Mouse (Mus musculus) CH12F3 (cell line): Measurements from ENCODE around the gene 1700029I15Rik.

Experiments
- in situ Hi-C: fragments of 300-500 bp; cut with MboI; formaldehyde crosslinking; loops from 2 replicates; pipeline ENCODE4 v1.14.3; 2020; ENCODE audit warnings: low sequenced_read_pairs

Gene 1700029I15Rik

GRCm38 (mm10) chr2:92381901-92382588 is at the start of gene 1700029I15Rik:
1700029I15Rik (plus strand) TSS chr2:92382538.
- in situ Hi-C loops: no loop called here

DNA sequence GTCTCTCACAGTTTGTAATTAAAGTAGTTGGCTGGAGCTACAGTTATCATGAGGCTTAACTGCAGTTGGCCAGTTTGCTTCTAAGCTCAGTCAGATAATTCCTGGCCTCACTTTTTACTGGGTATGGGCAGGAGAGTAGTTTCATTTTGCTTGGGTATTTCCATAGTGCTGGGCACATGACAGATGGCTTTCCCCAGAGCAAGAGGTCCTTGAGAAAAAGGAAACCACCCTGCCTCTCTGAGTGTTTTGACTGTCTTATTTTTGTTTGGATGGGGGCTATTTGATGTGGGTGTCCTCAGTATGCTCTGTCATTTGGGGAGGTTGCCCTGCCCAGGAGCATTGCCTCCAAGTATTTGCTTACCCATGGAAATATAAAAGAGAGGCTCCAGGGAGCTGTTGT is 39.9 kb upstream of the 1700029I15Rik start:
- in situ Hi-C loops: no loop called here

- in situ Hi-C loops: no loop called here
Observed at GRCm38 (mm10) chr2:92347191-92347590, 35.1 kb upstream of the 1700029I15Rik start.

DNA sequence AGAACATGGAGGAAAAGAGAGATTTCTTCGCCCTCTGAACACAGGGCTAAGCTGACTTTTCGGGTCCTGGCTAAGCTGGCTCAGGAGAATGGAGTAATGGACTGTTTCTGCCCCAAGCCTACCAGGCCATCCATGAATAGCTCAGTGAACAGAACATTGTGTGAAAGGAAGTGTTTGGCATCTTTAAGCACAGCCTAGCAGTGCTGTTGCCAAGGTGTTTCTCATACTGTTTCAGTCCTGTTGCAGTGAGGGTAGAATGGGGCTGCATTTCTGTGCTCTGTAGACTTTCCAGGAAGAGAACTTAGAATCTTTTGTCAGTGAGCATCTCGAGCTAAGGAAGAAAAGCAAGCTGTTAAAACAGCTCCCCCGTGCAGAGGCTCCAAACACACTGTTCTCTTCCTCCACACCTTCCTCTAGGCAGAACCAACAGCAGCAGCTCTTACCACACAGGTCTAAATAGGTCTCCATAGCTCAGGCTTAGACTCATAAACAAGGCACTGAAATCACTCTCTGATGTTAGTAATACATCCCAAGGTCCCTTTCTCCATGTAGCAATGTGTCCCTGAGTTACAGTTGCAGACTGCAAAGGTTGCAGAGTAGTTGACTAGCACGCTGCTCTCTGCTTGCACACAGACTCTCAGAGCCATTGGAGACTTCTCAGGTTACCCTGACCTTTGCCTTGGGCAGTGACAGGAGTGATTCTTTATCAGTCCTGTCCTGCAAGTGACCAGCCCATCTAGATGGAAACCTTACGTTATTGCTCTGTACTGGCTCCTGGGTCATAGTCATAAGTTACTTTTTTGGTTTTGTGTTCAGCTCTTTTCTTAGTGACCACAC is 32.5 kb upstream of the 1700029I15Rik start:
- in situ Hi-C loops: no loop called here

DNA sequence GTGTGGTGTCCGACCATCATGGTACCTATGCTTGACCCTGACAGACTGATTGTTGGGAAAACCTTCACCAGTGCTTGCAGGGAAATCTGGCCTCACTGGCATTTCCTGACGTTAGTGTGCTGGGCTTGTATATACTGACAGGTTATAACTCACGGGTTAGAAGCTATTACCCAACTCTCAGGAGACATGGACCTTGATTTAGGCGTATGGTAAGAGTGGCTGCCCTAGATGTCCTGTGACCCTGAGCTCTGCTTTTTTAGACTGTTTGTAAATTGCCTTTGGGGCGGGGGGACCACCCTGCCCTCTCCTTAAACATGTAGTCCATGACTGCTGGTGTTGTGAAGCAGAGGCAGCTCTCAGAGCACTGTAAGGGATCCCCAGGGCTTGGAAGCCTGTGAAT is 31.7 kb upstream of the 1700029I15Rik start:
- in situ Hi-C loops: no loop called here

DNA sequence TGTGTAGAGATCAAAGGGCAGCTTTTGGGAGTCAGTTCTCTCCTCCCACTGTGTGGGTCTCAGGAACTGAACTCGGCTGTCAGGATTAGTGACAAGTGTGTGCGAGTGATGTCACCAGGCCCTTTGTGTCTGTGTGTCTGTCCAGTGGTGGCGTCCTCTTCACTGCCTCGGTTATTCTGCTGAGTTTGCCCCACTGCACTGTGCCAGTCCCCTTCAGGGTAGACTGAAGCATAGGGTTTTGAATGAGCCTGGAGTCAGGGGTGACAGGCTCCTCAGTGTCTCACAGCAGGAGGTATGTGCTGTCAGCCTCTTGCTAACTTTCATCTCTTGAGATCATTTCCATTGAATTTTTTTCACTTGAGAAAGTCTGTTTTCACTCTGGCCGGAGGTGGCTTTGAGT is 28.9 kb upstream of the 1700029I15Rik start:
- in situ Hi-C loops: no loop called here

DNA sequence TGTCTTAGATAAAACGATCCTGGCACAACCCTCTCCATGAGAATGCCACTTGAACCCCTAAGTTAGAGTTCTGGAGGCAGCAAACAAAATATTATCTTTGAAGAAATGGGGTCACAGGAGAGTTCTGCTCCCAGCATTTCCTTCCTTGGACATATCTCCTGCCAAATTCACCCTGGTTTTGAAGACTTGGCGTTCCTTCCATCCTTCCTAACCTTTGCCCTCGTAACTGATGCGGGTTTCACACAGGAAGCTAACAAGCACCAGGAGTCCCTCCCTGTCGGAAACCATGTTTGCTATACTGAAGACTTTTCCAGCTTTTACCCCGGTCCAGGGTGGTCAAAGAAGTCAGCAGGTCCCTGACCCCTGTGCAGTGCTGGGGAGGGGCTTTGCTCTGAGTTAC is 28.1 kb upstream of the 1700029I15Rik start:
- in situ Hi-C loops: no loop called here

GRCm38 (mm10) chr2:92359301-92359700 is 23.0 kb upstream of the 1700029I15Rik start:
- in situ Hi-C loops: no loop called here

- in situ Hi-C loops: no loop called here
Observed at GRCm38 (mm10) chr2:92360186-92360823, 22.0 kb upstream of the 1700029I15Rik start.

DNA sequence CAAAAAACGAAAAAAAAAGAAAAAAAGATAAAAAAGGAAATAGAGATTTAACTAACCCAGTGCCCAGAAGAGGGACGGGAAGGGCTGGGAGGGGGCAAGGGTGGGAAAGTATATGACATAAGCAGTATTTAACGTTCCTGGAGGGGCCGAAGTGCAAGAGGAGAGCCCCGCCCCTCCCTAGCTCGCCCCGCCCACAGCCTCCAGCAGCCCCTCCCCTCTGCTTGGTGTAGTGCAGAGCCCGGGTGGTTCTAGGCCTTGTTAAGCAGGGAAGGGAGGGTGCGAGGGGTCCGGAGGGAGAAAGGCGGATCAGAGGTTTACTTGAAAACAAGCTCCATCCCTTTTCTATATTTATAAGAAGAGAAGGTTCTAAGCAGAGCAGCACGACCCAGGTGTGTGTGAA is 21.4 kb upstream of the 1700029I15Rik start:
- in situ Hi-C loops: no loop called here

- in situ Hi-C loops: no loop called here
Observed at GRCm38 (mm10) chr2:92361795-92362194, 20.5 kb upstream of the 1700029I15Rik start.

- in situ Hi-C loops: no loop called here
Observed at GRCm38 (mm10) chr2:92362571-92363228, 19.6 kb upstream of the 1700029I15Rik start.

DNA sequence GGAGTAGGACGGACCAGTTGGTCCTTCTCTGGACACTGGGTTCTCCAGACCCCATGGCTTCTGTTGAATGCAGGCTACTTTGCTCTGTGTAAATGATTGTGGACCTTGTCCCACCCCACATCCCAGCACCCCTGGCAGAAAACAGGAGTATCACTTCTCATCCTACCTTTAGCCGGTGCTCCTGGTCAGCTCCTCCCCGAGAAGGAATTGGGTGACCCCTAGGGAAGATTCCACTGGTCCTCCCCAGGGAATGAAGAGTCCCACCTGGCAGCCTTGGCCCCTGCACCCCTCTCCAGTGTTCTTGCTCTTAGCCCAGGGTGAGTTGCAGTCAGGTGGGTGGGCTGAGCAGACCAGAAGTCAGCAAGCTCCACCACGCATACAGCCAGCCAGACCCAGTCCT is 18.3 kb upstream of the 1700029I15Rik start:
- in situ Hi-C loops: no loop called here

- in situ Hi-C loops: no loop called here
Observed at GRCm38 (mm10) chr2:92365568-92365967, 16.8 kb upstream of the 1700029I15Rik start.

DNA sequence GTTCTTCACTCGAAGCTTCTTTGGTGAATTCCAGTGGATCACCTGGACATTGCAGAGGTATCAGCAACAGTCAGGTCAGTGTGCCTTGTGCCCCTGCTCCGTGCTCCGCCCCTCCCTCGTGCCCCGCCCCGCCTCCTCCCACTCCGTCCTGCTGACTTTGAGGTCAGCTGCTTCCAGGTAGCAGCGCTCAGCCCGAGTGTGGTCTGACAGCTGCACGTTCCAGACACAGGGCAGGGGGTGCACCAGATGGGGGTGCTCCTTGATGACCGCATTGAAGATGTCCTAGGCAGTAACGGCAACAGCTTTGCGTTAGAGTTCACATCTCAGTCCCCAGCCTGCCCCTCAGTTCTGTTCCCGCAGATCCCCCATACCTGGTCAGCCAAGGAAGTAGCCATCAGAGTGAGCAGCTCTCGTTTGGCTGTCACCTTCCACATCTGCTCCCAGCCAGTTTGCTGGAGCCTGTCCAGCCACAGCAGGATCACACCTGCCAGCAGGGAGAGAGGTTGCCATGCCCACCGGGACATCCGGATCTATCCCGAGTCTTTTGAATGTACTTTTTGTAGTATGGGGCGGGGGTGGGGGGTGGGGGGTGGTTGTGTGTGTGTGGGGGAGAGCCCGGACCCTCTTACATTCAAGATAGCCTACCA is 14.8 kb upstream of the 1700029I15Rik start:
- in situ Hi-C loops: no loop called here

DNA sequence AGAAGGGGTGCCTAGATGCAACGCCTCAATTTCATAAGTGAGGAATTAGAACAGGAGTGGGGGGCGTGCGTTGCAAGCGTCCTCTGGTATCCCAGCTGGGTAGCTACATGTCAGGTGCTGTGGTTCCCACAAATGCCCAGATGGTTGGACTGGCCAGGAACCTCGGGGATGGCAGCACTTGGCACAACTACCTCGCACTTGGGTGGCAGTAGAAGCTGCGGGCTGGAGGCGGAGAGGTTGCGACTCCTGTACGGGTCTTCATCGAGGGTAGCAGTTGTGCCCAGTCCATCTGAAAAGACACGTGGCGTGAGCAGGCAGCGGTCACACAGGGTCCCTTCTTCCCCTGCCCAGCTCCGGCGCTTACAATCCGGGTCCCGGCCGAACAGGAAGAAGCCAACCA is 12.0 kb upstream of the 1700029I15Rik start:
- in situ Hi-C loops: no loop called here

GRCm38 (mm10) chr2:92370821-92371805 is 11.2 kb upstream of the 1700029I15Rik start:
- in situ Hi-C loops: no loop called here

DNA sequence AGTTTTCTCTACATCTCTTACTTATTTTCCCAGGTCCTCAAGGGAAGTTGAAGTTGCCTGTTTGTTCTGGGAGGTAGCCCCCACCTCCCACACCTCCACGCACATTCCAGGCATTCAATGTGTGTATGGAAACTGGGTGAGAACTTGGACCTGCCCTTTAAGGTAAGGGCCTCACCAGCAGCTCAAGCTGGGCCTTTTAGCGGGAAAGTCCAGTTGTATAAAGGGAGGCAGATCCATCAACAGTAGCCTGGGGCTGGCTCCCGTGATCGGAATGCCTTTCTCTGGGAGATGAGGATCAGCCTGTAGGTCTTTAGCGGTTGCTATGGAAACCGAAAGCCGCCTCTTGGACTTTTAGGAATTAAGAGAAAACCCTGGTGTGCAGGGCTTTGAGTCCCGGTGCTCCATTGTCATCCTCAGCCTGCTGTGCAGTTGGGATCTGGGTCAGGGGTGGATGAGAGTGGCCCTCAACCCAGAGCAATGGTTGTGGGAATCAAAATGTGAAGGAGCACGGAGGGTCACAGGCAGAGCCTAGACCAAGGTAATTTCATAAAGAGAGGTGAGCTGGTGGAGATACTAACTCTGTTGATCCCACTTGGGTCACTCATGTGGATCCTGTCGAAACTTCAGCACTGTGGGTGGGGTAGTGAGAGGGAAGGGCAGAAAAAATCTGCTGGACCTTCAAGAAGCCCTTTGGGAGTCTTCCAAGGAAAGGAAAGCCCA is 10.2 kb upstream of the 1700029I15Rik start:
- in situ Hi-C loops: no loop called here
